Mouse (Mus musculus): ENCODE results near the gene Rarres2. TPM values are rescaled to one million over a fixed set of nuclear protein-coding genes. Genes with fewer than 3 reads are reported as not detected.

The Rarres2 gene
- polyA plus RNA-seq, 1 experiment from 2014 or later, result 4.0 TPM

GRCm38 (mm10) chr6:48600594-48600993, 28.0 kb upstream of the Rarres2 start:
- ATAC-seq, result no peak

DNA sequence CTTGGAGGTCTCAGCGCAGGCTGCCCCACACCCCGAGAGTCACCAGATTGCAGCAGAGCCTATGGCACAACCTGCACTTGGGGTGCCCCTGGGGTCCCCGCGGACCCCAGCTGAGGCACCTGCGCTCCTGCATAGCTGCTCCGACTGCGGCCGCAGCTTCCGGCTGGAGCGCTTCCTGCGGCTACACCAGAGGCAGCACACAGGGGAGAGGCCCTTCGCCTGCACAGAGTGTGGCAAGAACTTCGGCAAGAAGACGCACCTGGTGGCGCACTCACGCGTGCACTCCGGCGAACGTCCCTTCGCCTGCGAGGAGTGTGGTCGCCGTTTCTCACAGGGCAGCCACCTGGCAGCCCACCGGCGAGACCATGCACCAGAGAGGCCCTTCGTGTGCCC, 24.6 kb upstream of the Rarres2 start:
- Histone ChIP-seq H3K4me3 (ENCODE audit: low read depth, low read length) (no peak overlapping the region), H3K27me3 (replicated peaks; ENCODE audit: control insufficient read depth, insufficient read depth, low read length) (no peaks in the 10 kb centered on the region), H3K4me1 (ENCODE audit: control insufficient read depth, insufficient read depth, low read length) (peaks cover 17% of the 10 kb centered on the region), H3K9me3 (replicated peaks; ENCODE audit: control insufficient read depth, low read length) (peaks cover 18% of the 10 kb centered on the region; the same call in 1 of the 2 replicates), H3K4me2 (ENCODE audit: low read length) (no peak overlapping the region), H3K36me3 (ENCODE audit: control insufficient read depth, insufficient read depth, low read length) (peaks cover 40% of the 10 kb centered on the region), H3K9ac (ENCODE audit: low read length) (no peak overlapping the region), H3K27ac (ENCODE audit: low read depth, low read length) (no peak overlapping the region)
- 96% methylated on average over 27 of the region's 27 CpGs for WGBS
- ATAC-seq, result no peak
- no peak for DNase-seq (ENCODE audit: low spot score)

More at GRCm38 (mm10) chr6:48600594-48600993, 28.0 kb upstream of the Rarres2 start:
- peaks cover 18% of the 10 kb centered on the region; the same call in 1 of the 2 replicates for H3K9me3 ChIP-seq (replicated peaks; ENCODE audit: control insufficient read depth, low read length)
- H3K36me3 ChIP-seq (ENCODE audit: control insufficient read depth, insufficient read depth, low read length), result peaks cover 40% of the 10 kb centered on the region
- H3K4me2 ChIP-seq (ENCODE audit: low read length), result no peak overlapping the region
- no peak overlapping the region; the same call in 1 of the 2 replicates for H3K27ac ChIP-seq (ENCODE audit: low read depth, low read length)
- peaks cover 9% of the 10 kb centered on the region for H3K4me1 ChIP-seq (ENCODE audit: control insufficient read depth, insufficient read depth, low read length)
- H3K27me3 ChIP-seq (replicated peaks; ENCODE audit: control insufficient read depth, insufficient read depth, low read length), result no peaks in the 10 kb centered on the region
- WGBS, result 84% methylated on average over 1 of the region's 1 CpGs
- H3K9ac ChIP-seq (ENCODE audit: low read length), result no peak overlapping the region
- no peak overlapping the region for H3K4me3 ChIP-seq (ENCODE audit: low read depth, low read length)
- no peak for DNase-seq (ENCODE audit: low spot score)

- Histone ChIP-seq H3K27ac (ENCODE audit: low read depth, low read length) (no peak overlapping the region), H3K4me3 (ENCODE audit: low read depth, low read length) (no peak overlapping the region), H3K9ac (ENCODE audit: low read length) (no peak overlapping the region), H3K4me2 (ENCODE audit: low read length) (no peak overlapping the region), H3K9me3 (replicated peaks; ENCODE audit: control insufficient read depth, low read length) (peaks cover 18% of the 10 kb centered on the region; the same call in 1 of the 2 replicates), H3K36me3 (ENCODE audit: control insufficient read depth, insufficient read depth, low read length) (peaks cover 40% of the 10 kb centered on the region), H3K4me1 (ENCODE audit: control insufficient read depth, insufficient read depth, low read length) (peaks cover 17% of the 10 kb centered on the region), H3K27me3 (replicated peaks; ENCODE audit: control insufficient read depth, insufficient read depth, low read length) (no peaks in the 10 kb centered on the region)
- ATAC-seq (no peak), DNase-seq (ENCODE audit: low spot score) (no peak)
- 96% methylated on average over 45 of the region's 45 CpGs for WGBS
Observed at GRCm38 (mm10) chr6:48596545-48597232, 24.1 kb upstream of the Rarres2 start.

DNA sequence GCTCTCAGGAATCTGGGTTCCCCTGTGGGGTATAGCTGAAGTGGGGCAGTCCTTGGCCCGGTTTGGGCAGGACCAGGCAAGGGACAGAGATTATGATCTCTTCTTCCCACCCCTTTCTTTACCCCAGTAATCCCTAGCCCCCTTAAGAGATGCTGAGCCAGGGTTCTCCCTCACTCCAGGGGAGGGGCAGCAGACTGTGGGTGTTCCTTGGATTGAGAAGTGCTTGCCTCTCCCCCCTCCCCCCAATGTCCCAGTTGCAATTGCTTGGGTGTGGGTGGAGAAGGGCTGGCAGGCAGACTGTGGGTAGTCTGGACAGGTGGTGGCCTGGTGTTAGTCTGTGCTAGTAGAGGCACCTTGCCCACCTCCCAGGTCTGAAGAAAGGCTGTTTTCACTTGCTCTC, 22.7 kb upstream of the Rarres2 start:
- ATAC-seq (no peak), DNase-seq (ENCODE audit: low spot score) (no peak)
- H3K27ac ChIP-seq (ENCODE audit: low read depth, low read length), result no peak overlapping the region
- H3K9me3 ChIP-seq (replicated peaks; ENCODE audit: control insufficient read depth, low read length), result peaks cover 18% of the 10 kb centered on the region; the same call in 1 of the 2 replicates
- 0 out of 2 replicates have a peak overlapping the region, but pooled peaks have one; percentile 75 for H3K4me3 ChIP-seq (ENCODE audit: low read depth, low read length)
- peak overlapping the region; percentile 73 for H3K4me2 ChIP-seq (ENCODE audit: low read length)
- H3K36me3 ChIP-seq (ENCODE audit: control insufficient read depth, insufficient read depth, low read length), result peaks cover 40% of the 10 kb centered on the region
- H3K9ac ChIP-seq (ENCODE audit: low read length), result peak overlapping the region; percentile 86; the same call in 1 of the 2 replicates
- H3K4me1 ChIP-seq (ENCODE audit: control insufficient read depth, insufficient read depth, low read length), result peaks cover 13% of the 10 kb centered on the region
- H3K27me3 ChIP-seq (replicated peaks; ENCODE audit: control insufficient read depth, insufficient read depth, low read length), result no peaks in the 10 kb centered on the region
- WGBS, result 43% methylated on average over 1 of the region's 1 CpGs

DNA sequence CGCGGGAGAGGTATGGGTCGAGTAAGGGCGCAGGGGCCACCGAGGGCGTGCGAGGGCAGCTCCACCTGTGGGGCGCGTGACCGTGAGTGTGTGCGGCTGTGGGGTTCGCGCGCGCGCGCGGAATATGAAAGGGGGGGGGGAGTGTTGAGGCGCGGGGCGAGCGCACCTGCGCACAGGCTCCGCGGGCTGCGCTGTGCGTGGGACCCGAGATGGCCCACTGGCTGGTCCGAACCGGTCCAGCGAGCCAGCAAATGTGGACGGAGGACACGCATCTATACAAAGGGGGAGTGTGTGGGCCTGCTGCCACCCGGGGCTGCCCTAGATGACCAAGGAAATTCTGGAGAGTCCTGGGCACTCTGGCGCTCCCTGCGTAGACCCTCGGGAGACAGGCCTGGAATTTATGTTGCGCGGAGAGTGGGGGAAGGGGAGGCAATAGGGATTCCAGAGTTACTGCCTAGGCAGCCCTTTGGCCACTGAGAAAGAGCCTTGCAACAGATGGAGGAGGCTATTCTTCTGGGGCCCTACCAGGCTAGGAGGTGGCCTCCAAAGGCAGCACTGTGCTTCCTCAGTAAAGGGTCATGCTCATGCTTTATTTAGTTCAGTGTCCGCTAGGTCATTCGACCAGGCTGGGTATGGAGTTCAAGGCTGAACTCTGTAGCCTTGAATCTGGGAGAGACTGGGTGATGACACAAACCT, 21.6 kb upstream of the Rarres2 start:
- under 1% methylated on average over 37 of the region's 41 CpGs for WGBS
- DNase-seq (ENCODE audit: low spot score), result peak; percentile 63

DNA sequence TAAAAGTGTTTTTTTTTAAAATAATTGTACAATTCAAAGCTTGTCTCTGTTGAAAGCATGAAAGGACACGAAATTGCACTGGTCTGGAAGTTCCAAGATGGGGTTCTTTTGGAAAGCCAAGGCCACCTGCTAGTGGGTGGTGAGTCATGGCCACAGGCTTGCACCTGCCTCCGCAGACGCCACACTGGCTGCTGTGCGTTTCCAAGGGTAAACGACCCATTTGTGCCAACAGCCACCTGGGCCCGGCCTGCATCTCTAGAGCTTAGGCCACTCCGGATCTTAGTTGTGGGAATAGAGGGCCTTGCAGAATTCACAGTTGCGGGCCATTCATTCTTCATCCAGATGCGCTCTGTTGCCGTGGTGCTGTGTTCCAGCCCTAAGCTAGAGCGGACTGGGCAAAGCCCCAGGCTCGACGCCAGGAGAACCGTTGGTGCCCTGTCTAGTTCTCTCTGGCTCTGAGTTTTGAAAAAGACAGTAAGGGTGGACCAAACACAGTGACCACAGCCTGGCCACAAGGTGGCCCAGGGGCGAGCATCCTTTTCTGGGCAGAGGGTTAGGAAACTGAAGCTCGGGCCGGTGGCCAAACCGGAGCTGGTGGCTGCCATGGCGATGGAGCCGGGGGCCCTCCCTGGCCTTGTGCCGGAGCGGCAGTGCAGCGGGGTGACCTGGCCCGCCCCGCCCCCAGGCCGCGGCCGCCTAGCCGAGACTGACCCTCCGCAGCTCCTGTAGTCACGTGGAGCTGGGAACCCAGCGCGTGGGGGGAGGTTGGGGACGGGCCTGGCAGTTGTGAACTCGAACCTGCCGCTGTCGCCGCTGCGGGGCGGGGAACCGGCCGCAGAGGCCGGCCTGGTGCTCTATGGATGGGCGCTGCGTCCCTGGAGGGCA, 20.8 kb upstream of the Rarres2 start, which contains the start of the genes Repin1 and Gm44965:
Gene Repin1 (plus strand): TSS at position 726 of the 885 bp plus-strand sequence.
Gene Gm44965 (plus strand): TSS at position 784 of the 885 bp plus-strand sequence.
- Histone ChIP-seq H3K4me1 (ENCODE audit: control insufficient read depth, insufficient read depth, low read length) (peaks cover 13% of the 10 kb centered on the region), H3K4me3 (ENCODE audit: low read depth, low read length) (peak within 1 kb of the TSS; percentile 75), H3K9me3 (replicated peaks; ENCODE audit: control insufficient read depth, low read length) (peaks cover 18% of the 10 kb centered on the region; the same call in 1 of the 2 replicates), H3K4me2 (ENCODE audit: low read length) (peak within 1 kb of the TSS; percentile 73), H3K36me3 (ENCODE audit: control insufficient read depth, insufficient read depth, low read length) (peaks cover 24% of the 10 kb centered on the region), H3K27ac (ENCODE audit: low read depth, low read length) (peak within 1 kb of the TSS; percentile 90), H3K9ac (ENCODE audit: low read length) (peak within 1 kb of the TSS; percentile 86), H3K27me3 (replicated peaks; ENCODE audit: control insufficient read depth, insufficient read depth, low read length) (no peaks in the 10 kb centered on the region)
- DNase-seq (ENCODE audit: low spot score) (peak; percentile 89), ATAC-seq (peak; percentile 91)
- WGBS, result 3% methylated on average over 45 of the region's 45 CpGs

More for the DNA sequence above, 21.6 kb upstream of the Rarres2 start:
- H3K9me3 ChIP-seq (replicated peaks; ENCODE audit: control insufficient read depth, low read length), result peaks cover 18% of the 10 kb centered on the region; the same call in 1 of the 2 replicates
- H3K9ac ChIP-seq (ENCODE audit: low read length), result peak overlapping the region; percentile 86
- peak overlapping the region; percentile 75 for H3K4me3 ChIP-seq (ENCODE audit: low read depth, low read length)
- no peaks in the 10 kb centered on the region for H3K27me3 ChIP-seq (replicated peaks; ENCODE audit: control insufficient read depth, insufficient read depth, low read length)
- H3K27ac ChIP-seq (ENCODE audit: low read depth, low read length), result peak overlapping the region; percentile 90
- peak overlapping the region; percentile 73 for H3K4me2 ChIP-seq (ENCODE audit: low read length)
- peak; percentile 66 for ATAC-seq
- H3K36me3 ChIP-seq (ENCODE audit: control insufficient read depth, insufficient read depth, low read length), result peaks cover 32% of the 10 kb centered on the region
- H3K4me1 ChIP-seq (ENCODE audit: control insufficient read depth, insufficient read depth, low read length), result peaks cover 13% of the 10 kb centered on the region

DNA sequence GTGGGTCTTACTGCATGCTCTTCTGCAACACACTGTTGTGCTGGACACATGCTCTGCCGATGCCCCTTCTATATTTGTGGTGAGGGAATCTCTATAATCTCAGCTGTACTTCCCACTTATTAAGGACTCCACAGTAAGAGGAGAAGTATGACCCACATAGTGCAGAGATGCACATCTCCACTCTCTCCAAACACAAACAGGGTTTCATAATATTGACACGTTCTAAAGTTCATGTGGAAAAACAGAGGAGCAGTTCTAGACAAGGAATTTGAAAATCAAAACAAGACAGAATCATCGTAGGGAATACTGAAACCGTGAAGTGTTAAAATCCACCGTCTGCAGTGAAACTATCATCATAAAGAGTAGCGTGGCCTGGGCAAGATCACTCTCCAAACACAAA, 19.3 kb upstream of the Rarres2 start:
- peaks cover 7% of the 10 kb centered on the region; the same call in 1 of the 2 replicates for H3K9me3 ChIP-seq (replicated peaks; ENCODE audit: control insufficient read depth, low read length)
- DNase-seq (ENCODE audit: low spot score), result no peak
- H3K4me3 ChIP-seq (ENCODE audit: low read depth, low read length), result no peak overlapping the region
- H3K36me3 ChIP-seq (ENCODE audit: control insufficient read depth, insufficient read depth, low read length), result peaks cover 9% of the 10 kb centered on the region
- no peak overlapping the region for H3K27ac ChIP-seq (ENCODE audit: low read depth, low read length)
- H3K27me3 ChIP-seq (replicated peaks; ENCODE audit: control insufficient read depth, insufficient read depth, low read length), result no peaks in the 10 kb centered on the region
- ATAC-seq, result no peak
- no peak overlapping the region for H3K9ac ChIP-seq (ENCODE audit: low read length)
- no peak overlapping the region for H3K4me2 ChIP-seq (ENCODE audit: low read length)
- H3K4me1 ChIP-seq (ENCODE audit: control insufficient read depth, insufficient read depth, low read length), result peaks cover 13% of the 10 kb centered on the region
- WGBS, result 94% methylated on average over 6 of the region's 6 CpGs

GRCm38 (mm10) chr6:48591221-48591845, 18.7 kb upstream of the Rarres2 start:
- DNase-seq (ENCODE audit: low spot score) (no peak), ATAC-seq (no peak)
- H3K9ac ChIP-seq (ENCODE audit: low read length), result no peak overlapping the region
- H3K27ac ChIP-seq (ENCODE audit: low read depth, low read length), result no peak overlapping the region
- H3K36me3 ChIP-seq (ENCODE audit: control insufficient read depth, insufficient read depth, low read length), result peaks cover 4% of the 10 kb centered on the region
- no peaks in the 10 kb centered on the region for H3K27me3 ChIP-seq (replicated peaks; ENCODE audit: control insufficient read depth, insufficient read depth, low read length)
- H3K4me1 ChIP-seq (ENCODE audit: control insufficient read depth, insufficient read depth, low read length), result peaks cover 13% of the 10 kb centered on the region
- 91% methylated on average over 3 of the region's 3 CpGs for WGBS
- H3K4me3 ChIP-seq (ENCODE audit: low read depth, low read length), result no peak overlapping the region
- no peak overlapping the region for H3K4me2 ChIP-seq (ENCODE audit: low read length)
- H3K9me3 ChIP-seq (replicated peaks; ENCODE audit: control insufficient read depth, low read length), result peaks cover 2% of the 10 kb centered on the region; the same call in 1 of the 2 replicates
